Mouse (Mus musculus): ENCODE measurements around the gene Dscam.

DNA sequence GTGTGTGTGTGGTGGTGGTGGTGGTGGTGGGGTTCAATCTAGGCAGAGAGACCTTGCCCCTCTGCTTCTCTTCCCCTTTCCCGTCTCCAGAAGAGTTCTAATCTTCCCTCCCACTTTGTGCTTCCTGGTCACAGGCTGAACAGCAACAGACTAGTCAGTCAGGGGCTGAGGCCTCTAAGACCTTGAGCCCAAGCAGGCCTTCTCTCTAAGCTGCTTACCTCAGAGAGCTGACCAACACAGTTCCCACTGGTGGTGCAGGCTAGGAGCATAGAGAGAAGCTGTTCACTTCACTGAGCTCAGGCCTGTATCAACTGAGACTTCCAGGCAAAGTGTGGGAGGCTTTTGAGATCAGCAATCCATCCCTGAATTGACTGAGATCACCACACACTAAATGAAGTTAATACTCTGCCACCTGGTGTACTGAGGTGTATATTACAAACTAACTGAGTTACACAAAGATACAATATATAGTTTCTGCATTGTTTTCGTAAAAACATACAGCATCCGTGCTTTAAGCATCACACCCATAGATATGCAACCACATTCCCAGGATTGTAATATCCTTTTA, 153.3 kb downstream of the Dscam start:
- no peak for TF ChIP-seq USF1 (IDR thresholded peaks at IDR 0.05; ENCODE audit: low read depth)
- no peak for TF ChIP-seq POLR2A (IDR thresholded peaks at IDR 0.05; ENCODE audit: insufficient read length, low read depth)
- TF ChIP-seq E2F4 (IDR thresholded peaks at IDR 0.05; ENCODE audit: insufficient read depth): no peak
- TF ChIP-seq TCF3 (IDR thresholded peaks at IDR 0.05; ENCODE audit: insufficient read length, low read depth): no peak
- TF ChIP-seq MYOG (IDR thresholded peaks at IDR 0.05; ENCODE audit: control insufficient read depth in 1 of 3, insufficient read depth in 1 of 3, insufficient read length in 2 of 3, low read depth in 2 of 3): no peak
- TF ChIP-seq MYOD1 (IDR thresholded peaks at IDR 0.05; ENCODE audit: control insufficient read depth in 1 of 3, insufficient read length in 2 of 3, low read depth in 2 of 3): no peak
- no peak for TF ChIP-seq TCF12 (IDR thresholded peaks at IDR 0.05; ENCODE audit: insufficient read depth, poor library complexity, severe bottlenecking)
- TF ChIP-seq POLR2AphosphoS2 (IDR thresholded peaks at IDR 0.05; ENCODE audit: insufficient read length, low read depth): no peak
- TF ChIP-seq MAX (IDR thresholded peaks at IDR 0.05; ENCODE audit: low read depth): no peak
- no peak for TF ChIP-seq CEBPB (IDR thresholded peaks at IDR 0.05; ENCODE audit: insufficient read depth, poor library complexity, severe bottlenecking)
- TF ChIP-seq REST (IDR thresholded peaks at IDR 0.05; ENCODE audit: insufficient read depth, insufficient read length): no peak

All from myocyte (in vitro differentiated cells).